Mouse (Mus musculus) CH12.LX (cell line): ENCODE results near the gene Lsp1. TPM values are rescaled to one million over a fixed set of nuclear protein-coding genes. Genes with fewer than 3 reads are reported as not detected.
A peak's percentile ranks its signal among the peaks of the same experiment; 100 is the strongest.

Experiments
- DNase-seq: peaks from one replicate; pipeline ENCODE4 v3.0.0-alpha.2; 2013; ENCODE audit errors: extremely low read depth
- H3K27ac ChIP-seq: 2 replicates; pipeline ENCODE4 v1.5.1; 2012; ENCODE audit warnings: low read depth, mild to moderate bottlenecking, control low read depth, moderate library complexity; ENCODE audit not compliant: insufficient read depth
- H3K27me3 ChIP-seq: replicated peaks from 2 replicates; pipeline ENCODE3; 2012; ENCODE audit warnings: inconsistent platforms
- H3K36me3 ChIP-seq, 2 experiments: replicated peaks in 1 of 2; 2 replicates each; pipeline versions ENCODE3 to v1.6.1; 2012; ENCODE audit warnings: inconsistent platforms in 1 of 2, low read length in 1 of 2, mild to moderate bottlenecking in 1 of 2, mixed read lengths in 1 of 2, moderate library complexity in 1 of 2; ENCODE audit not compliant: control insufficient read depth in 1 of 2, insufficient read depth in 1 of 2
- H3K4me1 ChIP-seq, 2 experiments: 2 replicates each; pipeline ENCODE4 v1.6.1; 2012; ENCODE audit warnings: inconsistent platforms in 1 of 2, moderate library complexity in 1 of 2; ENCODE audit not compliant: insufficient read depth in 2 of 2, control insufficient read depth in 1 of 2
- H3K4me2 ChIP-seq: 2 replicates; pipeline ENCODE4 v1.6.1; 2012; ENCODE audit warnings: low read depth, mild to moderate bottlenecking, control low read depth; ENCODE audit not compliant: poor library complexity, insufficient read depth, severe bottlenecking
- H3K4me3 ChIP-seq, 3 experiments: fragments of 150-350 bp in 1 of 3; sonication (generic) in 1 of 3; replicated peaks in 1 of 3; 2 replicates each; pipeline versions ENCODE3 to v1.5.1; 2011 to 2012; ENCODE audit warnings: low read depth in 2 of 3, low read length in 2 of 3, mild to moderate bottlenecking in 2 of 3, moderate library complexity in 2 of 3, control low read depth in 1 of 3, improper control_type of control experiment in 1 of 3, inconsistent platforms in 1 of 3, mixed read lengths in 1 of 3; ENCODE audit not compliant: poor library complexity in 1 of 3
- H3K79me2 ChIP-seq: replicated peaks from 2 replicates; pipeline ENCODE4 v1.6.1; 2012; ENCODE audit warnings: mild to moderate bottlenecking, moderate library complexity; ENCODE audit not compliant: control insufficient read depth, poor library complexity, insufficient read depth, severe bottlenecking; ENCODE audit errors: extremely low read depth
- H3K9ac ChIP-seq: 2 replicates; pipeline ENCODE4 v1.6.1; 2012; ENCODE audit warnings: low read depth, mild to moderate bottlenecking, control low read depth, moderate library complexity; ENCODE audit not compliant: insufficient read depth
- H3K9me3 ChIP-seq: replicated peaks from 2 replicates; pipeline ENCODE3; 2012; ENCODE audit warnings: low read length, inconsistent platforms, mixed read lengths
- BHLHE40 ChIP-seq: IDR thresholded peaks from 2 replicates; pipeline ENCODE4 v1.6.1; 2011; ENCODE audit warnings: mild to moderate bottlenecking, low read depth, low read length, improper control_type of control experiment
- CTCF ChIP-seq, 2 experiments: IDR thresholded peaks in 1 of 2; conservative IDR thresholded peaks in 1 of 2; 2 replicates each; pipeline ENCODE4 v1.5.1; 2011 to 2012; ENCODE audit warnings: low read depth in 2 of 2, low read length in 2 of 2, improper control_type of control experiment in 1 of 2, inconsistent platforms in 1 of 2, mild to moderate bottlenecking in 1 of 2, moderate library complexity in 1 of 2
- HCFC1 ChIP-seq: IDR thresholded peaks from 2 replicates; pipeline ENCODE4 v1.6.1; 2012; ENCODE audit warnings: low read depth, mild to moderate bottlenecking, inconsistent platforms, low read length, improper control_type of control experiment
- IRF4 ChIP-seq: IDR thresholded peaks from 2 replicates; pipeline ENCODE4 v1.6.1; 2014; ENCODE audit warnings: low read depth, mild to moderate bottlenecking, inconsistent platforms, low read length, improper control_type of control experiment
- MAFK ChIP-seq: IDR thresholded peaks from 2 replicates; pipeline ENCODE4 v1.6.1; 2011; ENCODE audit warnings: low read length, improper control_type of control experiment; ENCODE audit not compliant: insufficient replicate concordance
- MAX ChIP-seq: IDR thresholded peaks from 2 replicates; pipeline ENCODE4 v1.6.1; 2011; ENCODE audit warnings: low read length, improper control_type of control experiment
- MAZ ChIP-seq: IDR thresholded peaks from 2 replicates; pipeline ENCODE4 v1.6.1; 2012; ENCODE audit warnings: low read depth, mild to moderate bottlenecking, inconsistent platforms, low read length, improper control_type of control experiment, moderate library complexity
- MEF2A ChIP-seq: IDR thresholded peaks from 2 replicates; pipeline ENCODE4 v1.6.1; 2014; ENCODE audit warnings: low read depth, mild to moderate bottlenecking, inconsistent platforms, low read length, improper control_type of control experiment, borderline replicate concordance
- MXI1 ChIP-seq: IDR thresholded peaks from 2 replicates; pipeline ENCODE4 v1.6.1; 2011; ENCODE audit warnings: mild to moderate bottlenecking, low read depth, low read length, improper control_type of control experiment
- NRF1 ChIP-seq: IDR thresholded peaks from 2 replicates; pipeline ENCODE4 v1.6.1; 2014; ENCODE audit warnings: low read depth, mild to moderate bottlenecking, inconsistent platforms, low read length, improper control_type of control experiment, moderate library complexity
- PAX5 ChIP-seq: IDR thresholded peaks from 2 replicates; pipeline ENCODE4 v1.6.1; 2012; ENCODE audit warnings: low read length, inconsistent platforms, mixed read lengths
- RAD21 ChIP-seq: IDR thresholded peaks from 2 replicates; pipeline ENCODE4 v1.6.1; 2011; ENCODE audit warnings: low read depth, mild to moderate bottlenecking, low read length, improper control_type of control experiment, moderate library complexity
- SMC3 ChIP-seq: IDR thresholded peaks from 2 replicates; pipeline ENCODE4 v1.6.1; 2011; ENCODE audit warnings: low read depth, low read length, improper control_type of control experiment
- UBTF ChIP-seq: IDR thresholded peaks from 2 replicates; pipeline ENCODE4 v1.6.1; 2012; ENCODE audit warnings: low read depth, mild to moderate bottlenecking, inconsistent platforms, low read length, improper control_type of control experiment, moderate library complexity
- USF1 ChIP-seq: IDR thresholded peaks from 2 replicates; pipeline ENCODE4 v1.6.1; 2014; ENCODE audit warnings: low read depth, mild to moderate bottlenecking, inconsistent platforms, low read length, improper control_type of control experiment
- USF2 ChIP-seq: conservative IDR thresholded peaks from 2 replicates; pipeline ENCODE4 v1.6.1; 2011; ENCODE audit warnings: low read depth, low read length, improper control_type of control experiment
- ZC3H11A ChIP-seq: IDR thresholded peaks from 2 replicates; pipeline ENCODE4 v1.6.1; 2012; ENCODE audit warnings: low read depth, mild to moderate bottlenecking, inconsistent platforms, low read length, improper control_type of control experiment
- ZKSCAN1 ChIP-seq: IDR thresholded peaks from 2 replicates; pipeline ENCODE4 v1.6.1; 2012; ENCODE audit warnings: low read depth, inconsistent platforms, low read length, improper control_type of control experiment, borderline replicate concordance
- ZMIZ1 ChIP-seq: IDR thresholded peaks from 2 replicates; pipeline ENCODE4 v1.6.1; 2012; ENCODE audit warnings: low read depth, mild to moderate bottlenecking, inconsistent platforms, low read length, improper control_type of control experiment
- ZNF384 ChIP-seq: IDR thresholded peaks from 2 replicates; pipeline ENCODE4 v1.6.1; 2012; ENCODE audit warnings: low read depth, low read length, improper control_type of control experiment, inconsistent platforms
- dilution Hi-C: fragments of 300-500 bp; cut with MboI; formaldehyde crosslinking; loops from 2 replicates; pipeline ENCODE4 v1.14.3; 2020; ENCODE audit warnings: low sequenced_read_pairs; ENCODE audit not compliant: extremely low pct_unique_long_range_greater_than_20kb, extremely low pct_ligation_motif_present
- in situ Hi-C: fragments of 300-500 bp; cut with MboI; formaldehyde crosslinking; loops from 3 replicates; pipeline ENCODE4 v1.14.3; 2019; ENCODE audit warnings: low sequenced_read_pairs, low pct_ligation_motif_present, low pct_unique_long_range_greater_than_20kb, mixed read lengths
- polyA plus RNA-seq: library from polyadenylated mRNA; unstranded; fragments of >175 nt; gene quantifications from 2 replicates; pipeline ENCODE4 v1.2.1, GENCODE M21; 2012; ENCODE audit warnings: low read depth; ENCODE audit not compliant: insufficient read length
- total RNA-seq, 2 experiments: library from RNA; depleted of rRNA; stranded (reverse); fragments of 300-350 nt in 1 of 2; fragments of >200 nt in 1 of 2; gene quantifications; 2 replicates each; pipeline ENCODE4 v1.2.3; 2012 to 2014

Gene Lsp1
- total and polyA plus RNA-seq, 3 experiments = 364 to 715 (median 367) TPM

- H3K9ac ChIP-seq = no peak overlapping the region
- H3K79me2 ChIP-seq = peaks cover 4% of the 10 kb centered on the region
- H3K27me3 ChIP-seq = peaks cover 5% of the 10 kb centered on the region
- dilution Hi-C loops = no loop called here
- H3K9me3 ChIP-seq = no peaks in the 10 kb centered on the region
- peaks cover 9 to 26% of the 10 kb centered on the region in 2 experiments for H3K4me1 ChIP-seq
- H3K27ac ChIP-seq = no peak overlapping the region
- H3K4me3 ChIP-seq = no peak overlapping the region
- no peak for TF ChIP-seq MXI1
- H3K4me2 ChIP-seq = no peak overlapping the region
- DNase-seq = no peak
- peaks cover 31 to 64% of the 10 kb centered on the region in 2 experiments for H3K36me3 ChIP-seq
- in situ Hi-C loops = no loop called here
These were observed 76.6 kb downstream of the Lsp1 start for GRCm38 (mm10) chr7:142537181-142537580.

GRCm38 (mm10) chr7:142537879-142538278, 77.3 kb downstream of the Lsp1 start:
- H3K9me3 ChIP-seq = no peaks in the 10 kb centered on the region
- no peak overlapping the region for H3K4me3 ChIP-seq
- no peaks in the 10 kb centered on the region for H3K27me3 ChIP-seq
- H3K36me3 ChIP-seq = peaks cover 31 to 71% of the 10 kb centered on the region in 2 experiments
- peak; percentile 29 for TF ChIP-seq RAD21
- no peak for TF ChIP-seq PAX5
- peak in 1 of 2 experiments; percentile 57; a peak in 2 of 4 replicates for TF ChIP-seq CTCF (conservative IDR thresholded peaks at IDR 0.05 in 1 of 2, IDR thresholded peaks at IDR 0.05 in 1 of 2; ENCODE audit: low read depth in 2 of 2, low read length in 2 of 2)
- TF ChIP-seq ZKSCAN1 = no peak
- peak; percentile 36 for TF ChIP-seq SMC3
- TF ChIP-seq ZMIZ1 = no peak
- peaks cover 4% of the 10 kb centered on the region for H3K79me2 ChIP-seq
- no peak overlapping the region for H3K27ac ChIP-seq
- peaks cover 6 to 21% of the 10 kb centered on the region in 2 experiments for H3K4me1 ChIP-seq
- DNase-seq = peak; percentile 49
- in situ Hi-C loops = no loop called here
- H3K4me2 ChIP-seq = no peak overlapping the region
- dilution Hi-C loops = no loop called here
- H3K9ac ChIP-seq = no peak overlapping the region

GRCm38 (mm10) chr7:142538291-142538690, 77.7 kb downstream of the Lsp1 start:
- H3K9ac ChIP-seq = no peak overlapping the region
- H3K79me2 ChIP-seq = peaks cover 4% of the 10 kb centered on the region
- no peak overlapping the region for H3K27ac ChIP-seq
- H3K9me3 ChIP-seq = no peaks in the 10 kb centered on the region
- H3K4me2 ChIP-seq = no peak overlapping the region
- H3K36me3 ChIP-seq = peaks cover 33 to 75% of the 10 kb centered on the region in 2 experiments
- no peak for TF ChIP-seq IRF4
- no peak for TF ChIP-seq USF2
- no peak for TF ChIP-seq MAX
- no peak for TF ChIP-seq USF1
- no peak for TF ChIP-seq ZNF384
- TF ChIP-seq ZKSCAN1 = no peak
- TF ChIP-seq MAFK = no peak
- TF ChIP-seq MXI1 = no peak
- no peak for TF ChIP-seq MEF2A
- no peak for TF ChIP-seq UBTF
- TF ChIP-seq CTCF (conservative IDR thresholded peaks at IDR 0.05 in 1 of 2, IDR thresholded peaks at IDR 0.05 in 1 of 2; ENCODE audit: low read depth in 2 of 2, low read length in 2 of 2) = no peak
- TF ChIP-seq HCFC1 = no peak
- no peak for TF ChIP-seq BHLHE40
- TF ChIP-seq NRF1 = no peak
- TF ChIP-seq ZC3H11A = no peak
- TF ChIP-seq MAZ = no peak
- no peak overlapping the region for H3K4me3 ChIP-seq
- in situ Hi-C loops = no loop called here
- H3K27me3 ChIP-seq = no peaks in the 10 kb centered on the region
- dilution Hi-C loops = no loop called here
- no peak for DNase-seq
- peaks cover 6 to 21% of the 10 kb centered on the region in 2 experiments for H3K4me1 ChIP-seq
